Mouse (Mus musculus): ENCODE results near the gene Minos1. TPM values are rescaled to one million over a fixed set of nuclear protein-coding genes. Genes with fewer than 3 reads are reported as not detected.

Minos1 gene
- polyA plus RNA-seq, 1 experiment = 18.0 TPM

DNA sequence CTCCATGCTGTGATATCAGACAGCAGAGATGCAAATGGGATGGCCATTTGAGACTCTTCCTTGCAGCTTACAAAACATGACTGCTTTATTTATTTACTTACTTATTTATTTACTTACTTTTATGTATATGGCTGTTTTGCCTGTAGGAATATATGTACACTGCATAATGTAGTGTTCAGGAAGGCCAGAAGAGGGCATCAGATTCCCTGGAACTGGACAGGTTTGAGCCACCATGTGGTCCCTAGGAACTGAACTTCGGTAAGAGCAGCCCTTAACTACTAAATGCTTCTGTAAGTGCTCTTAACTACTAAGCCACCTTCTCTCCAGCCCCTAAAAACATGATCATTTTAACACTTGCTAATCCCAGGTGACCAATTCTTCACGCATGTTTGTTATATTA is 52.6 kb downstream of the Minos1 start:
- Histone ChIP-seq H3K4me1 (ENCODE audit: control insufficient read depth, insufficient read depth, insufficient read length) (no peaks in the 10 kb centered on the region; the same call in 1 of the 2 replicates), H3K4me3 (ENCODE audit: extremely low read depth, insufficient read depth, insufficient read length) (no peak overlapping the region), H3K27me3 (ENCODE audit: control insufficient read depth, insufficient read depth, low read length) (peaks cover 7% of the 10 kb centered on the region; the same call in 1 of the 2 replicates), H3K36me3 (ENCODE audit: control insufficient read depth, insufficient read depth, low read length) (no peaks in the 10 kb centered on the region), H3K27ac (ENCODE audit: insufficient read depth, low read length) (no peak overlapping the region)
- TF ChIP-seq CTCF (IDR thresholded peaks at IDR 0.05; ENCODE audit: extremely low read depth, insufficient read depth, insufficient read length, insufficient replicate concordance) = no peak
- no peak for TF ChIP-seq POLR2A (IDR thresholded peaks at IDR 0.05; ENCODE audit: low read depth, low read length)
- no peak for DNase-seq (ENCODE audit: low read depth in 1 of 2, low spot score in 2 of 2)
- WGBS = 34% methylated on average over 2 of the region's 2 CpGs

GRCm38 (mm10) chr4:139075915-139076314 is 55.0 kb downstream of the Minos1 start:
- 24% methylated on average over 5 of the region's 5 CpGs for WGBS
- Histone ChIP-seq H3K27ac (ENCODE audit: insufficient read depth, low read length) (no peak overlapping the region), H3K36me3 (ENCODE audit: control insufficient read depth, insufficient read depth, low read length) (no peaks in the 10 kb centered on the region), H3K4me3 (ENCODE audit: extremely low read depth, insufficient read depth, insufficient read length) (no peak overlapping the region), H3K27me3 (ENCODE audit: control insufficient read depth, insufficient read depth, low read length) (peaks cover 7% of the 10 kb centered on the region; the same call in 1 of the 2 replicates), H3K4me1 (ENCODE audit: control insufficient read depth, insufficient read depth, insufficient read length) (no peaks in the 10 kb centered on the region; the same call in 1 of the 2 replicates)
- no peak for DNase-seq (ENCODE audit: low read depth in 1 of 2, low spot score in 2 of 2)
- TF ChIP-seq POLR2A (IDR thresholded peaks at IDR 0.05; ENCODE audit: low read depth, low read length) = no peak
- TF ChIP-seq CTCF (IDR thresholded peaks at IDR 0.05; ENCODE audit: extremely low read depth, insufficient read depth, insufficient read length, insufficient replicate concordance) = no peak

DNA sequence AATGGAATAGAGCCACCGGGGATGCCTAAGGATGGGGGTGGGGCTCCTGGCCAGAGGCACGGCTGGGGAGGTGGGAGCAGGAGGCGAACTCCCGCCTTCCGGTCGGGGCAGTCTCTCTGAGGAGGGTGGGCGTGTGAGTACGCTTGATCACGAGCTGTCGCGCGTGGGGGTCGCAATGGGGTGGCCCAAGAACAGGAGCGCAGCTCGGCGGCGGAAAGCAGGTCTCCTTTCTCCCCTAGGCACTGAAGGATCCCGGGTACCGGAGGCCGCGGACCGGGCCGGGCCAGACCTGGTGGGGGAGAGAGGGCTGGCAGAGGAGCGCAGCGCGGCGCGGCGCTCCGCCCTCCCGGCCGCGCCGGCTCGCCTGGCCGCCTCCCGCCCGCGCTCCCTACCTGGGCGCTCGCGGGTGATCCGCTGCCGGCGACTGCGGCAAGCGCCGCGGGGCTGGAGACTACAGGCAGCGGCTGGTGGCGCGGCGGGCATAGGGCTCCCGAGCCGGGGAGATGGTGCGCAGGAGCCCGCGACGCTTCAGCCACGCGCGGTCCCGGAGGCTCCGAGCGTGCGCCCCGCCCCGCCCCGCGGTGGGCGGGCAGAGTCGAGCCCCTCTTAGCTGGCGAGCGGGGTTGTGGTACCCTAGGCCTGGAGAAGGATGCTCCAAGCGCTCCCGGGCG is 55.7 kb downstream of the Minos1 start, which contains the start of gene Htr6:
Gene Htr6, minus strand, starts transcription at position 530 of the 671 bp plus-strand sequence.
- Histone ChIP-seq H3K27ac (ENCODE audit: insufficient read depth, low read length) (no peak within 1 kb of the TSS), H3K36me3 (ENCODE audit: control insufficient read depth, insufficient read depth, low read length) (no peaks in the 10 kb centered on the region), H3K27me3 (ENCODE audit: control insufficient read depth, insufficient read depth, low read length) (peaks cover 7% of the 10 kb centered on the region; the same call in 1 of the 2 replicates), H3K4me3 (ENCODE audit: extremely low read depth, insufficient read depth, insufficient read length) (no peak within 1 kb of the TSS), H3K4me1 (ENCODE audit: control insufficient read depth, insufficient read depth, insufficient read length) (no peaks in the 10 kb centered on the region; the same call in 1 of the 2 replicates)
- TF ChIP-seq CTCF (IDR thresholded peaks at IDR 0.05; ENCODE audit: extremely low read depth, insufficient read depth, insufficient read length, insufficient replicate concordance) (no peak), POLR2A (IDR thresholded peaks at IDR 0.05; ENCODE audit: low read depth, low read length) (no peak)
- DNase-seq (ENCODE audit: low read depth in 1 of 2, low spot score in 2 of 2) = no peak
- WGBS = 2% methylated on average over 71 of the region's 77 CpGs

- Histone ChIP-seq H3K4me3 (ENCODE audit: extremely low read depth, insufficient read depth, insufficient read length) (no peak overlapping the region), H3K36me3 (ENCODE audit: control insufficient read depth, insufficient read depth, low read length) (no peaks in the 10 kb centered on the region), H3K27me3 (ENCODE audit: control insufficient read depth, insufficient read depth, low read length) (peaks cover 7% of the 10 kb centered on the region; the same call in 1 of the 2 replicates), H3K27ac (ENCODE audit: insufficient read depth, low read length) (no peak overlapping the region), H3K4me1 (ENCODE audit: control insufficient read depth, insufficient read depth, insufficient read length) (no peaks in the 10 kb centered on the region; the same call in 1 of the 2 replicates)
- WGBS = 23% methylated on average over 29 of the region's 29 CpGs
- DNase-seq (ENCODE audit: low read depth in 1 of 2, low spot score in 2 of 2) = no peak
- TF ChIP-seq CTCF (IDR thresholded peaks at IDR 0.05; ENCODE audit: extremely low read depth, insufficient read depth, insufficient read length, insufficient replicate concordance) (no peak), POLR2A (IDR thresholded peaks at IDR 0.05; ENCODE audit: low read depth, low read length) (no peak)
Observed at GRCm38 (mm10) chr4:139074060-139074459, 56.9 kb downstream of the Minos1 start.

DNA sequence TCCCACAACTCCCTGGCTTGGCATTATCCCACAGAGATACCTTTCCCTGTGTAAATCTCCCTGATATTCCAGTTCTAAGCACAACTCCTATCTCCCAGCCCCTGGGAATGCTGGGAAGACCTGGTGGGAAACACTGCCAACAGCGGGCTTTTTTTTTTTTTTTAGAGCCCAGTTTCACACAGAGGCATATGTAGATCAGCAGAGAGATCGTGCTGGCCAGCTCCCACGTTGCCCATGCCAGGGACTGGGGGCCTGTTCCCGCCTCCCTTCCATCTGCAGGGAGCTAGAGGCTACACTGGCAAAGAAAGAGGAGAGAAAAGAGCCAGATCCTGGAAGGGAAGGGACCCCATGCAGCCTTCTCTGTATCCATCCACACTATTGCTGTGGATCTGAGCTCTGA is 62.6 kb downstream of the Minos1 start:
- Histone ChIP-seq H3K27me3 (ENCODE audit: control insufficient read depth, insufficient read depth, low read length) (no peaks in the 10 kb centered on the region), H3K36me3 (ENCODE audit: control insufficient read depth, insufficient read depth, low read length) (no peaks in the 10 kb centered on the region), H3K4me3 (ENCODE audit: extremely low read depth, insufficient read depth, insufficient read length) (no peak overlapping the region), H3K27ac (ENCODE audit: insufficient read depth, low read length) (no peak overlapping the region), H3K4me1 (ENCODE audit: control insufficient read depth, insufficient read depth, insufficient read length) (no peaks in the 10 kb centered on the region)
- no peak for DNase-seq (ENCODE audit: low read depth in 1 of 2, low spot score in 2 of 2)
- 32% methylated on average over 4 of the region's 4 CpGs for WGBS
- TF ChIP-seq CTCF (IDR thresholded peaks at IDR 0.05; ENCODE audit: extremely low read depth, insufficient read depth, insufficient read length, insufficient replicate concordance) (no peak), POLR2A (IDR thresholded peaks at IDR 0.05; ENCODE audit: low read depth, low read length) (no peak)

DNA sequence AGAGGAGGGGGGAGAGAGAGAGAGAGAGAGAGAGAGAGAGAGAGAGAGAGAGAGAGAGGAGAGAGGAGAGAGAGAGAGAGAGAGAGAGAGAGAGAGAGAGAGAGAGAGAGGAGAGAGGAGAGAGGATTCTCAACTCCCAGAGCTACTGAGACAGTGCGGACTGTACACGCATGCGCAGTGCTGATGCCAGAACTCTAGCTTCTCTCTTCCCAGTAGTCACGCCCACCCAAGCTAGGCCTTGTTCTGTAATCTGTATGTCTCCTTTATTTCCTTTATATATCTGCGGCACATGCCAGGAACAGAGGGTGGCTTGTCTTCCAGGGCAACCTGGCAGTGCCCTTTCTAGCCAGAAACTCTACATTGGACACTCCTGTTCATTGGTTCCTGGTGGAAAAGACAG is 66.1 kb downstream of the Minos1 start:
- Histone ChIP-seq H3K36me3 (ENCODE audit: control insufficient read depth, insufficient read depth, low read length) (no peaks in the 10 kb centered on the region), H3K4me1 (ENCODE audit: control insufficient read depth, insufficient read depth, insufficient read length) (no peaks in the 10 kb centered on the region), H3K4me3 (ENCODE audit: extremely low read depth, insufficient read depth, insufficient read length) (no peak overlapping the region), H3K27me3 (ENCODE audit: control insufficient read depth, insufficient read depth, low read length) (no peaks in the 10 kb centered on the region), H3K27ac (ENCODE audit: insufficient read depth, low read length) (no peak overlapping the region)
- no peak for DNase-seq (ENCODE audit: low read depth in 1 of 2, low spot score in 2 of 2)
- 88% methylated on average over 5 of the region's 5 CpGs for WGBS
- TF ChIP-seq POLR2A (IDR thresholded peaks at IDR 0.05; ENCODE audit: low read depth, low read length) = no peak
- no peak for TF ChIP-seq CTCF (IDR thresholded peaks at IDR 0.05; ENCODE audit: extremely low read depth, insufficient read depth, insufficient read length, insufficient replicate concordance)

GRCm38 (mm10) chr4:139059569-139059968 is 71.3 kb downstream of the Minos1 start:
- Histone ChIP-seq H3K27me3 (ENCODE audit: control insufficient read depth, insufficient read depth, low read length) (no peaks in the 10 kb centered on the region), H3K36me3 (ENCODE audit: control insufficient read depth, insufficient read depth, low read length) (peaks cover 8% of the 10 kb centered on the region), H3K27ac (ENCODE audit: insufficient read depth, low read length) (no peak overlapping the region), H3K4me1 (ENCODE audit: control insufficient read depth, insufficient read depth, insufficient read length) (no peaks in the 10 kb centered on the region), H3K4me3 (ENCODE audit: extremely low read depth, insufficient read depth, insufficient read length) (no peak overlapping the region)
- 36% methylated on average over 7 of the region's 7 CpGs for WGBS
- TF ChIP-seq CTCF (IDR thresholded peaks at IDR 0.05; ENCODE audit: extremely low read depth, insufficient read depth, insufficient read length, insufficient replicate concordance) (no peak), POLR2A (IDR thresholded peaks at IDR 0.05; ENCODE audit: low read depth, low read length) (no peak)
- DNase-seq (ENCODE audit: low read depth in 1 of 2, low spot score in 2 of 2) = no peak

Data from spleen, adult 2 months (tissue).